ENCODE assay signal across 13 mouse cellular contexts in genomic region chr17:6771661-6772489, GRCm38 (mm10). TPM values are rescaled to one million over a fixed set of nuclear protein-coding genes. Genes with fewer than 3 reads are reported as not detected.
DNase-seq lines count a peak whose midpoint lies in the region; ATAC-seq lines count a peak whose summit lies in the region.
"Had no signal": no experiment of that assay in that cellular context is flagged by ENCODE, and none has a peak within 500 bp of the region (broad histone marks: within the 10 kb centered on the region; RNA-seq: fewer than 3 reads in every experiment).

No protein-coding gene starts in this region.

- no peaks in the 10 kb centered on the region for H3K36me3 ChIP-seq in kidney, embryonic 14.5 days (ENCODE audit: control insufficient read depth, insufficient read depth, low read length)

- H3K27me3 ChIP-seq in kidney, embryonic 14.5 days (ENCODE audit: control insufficient read depth, insufficient read depth, low read length) = no peaks in the 10 kb centered on the region

- no peaks in the 10 kb centered on the region for H3K9me3 ChIP-seq in kidney, embryonic 14.5 days (ENCODE audit: control insufficient read depth, low read length)

- ATAC-seq in kidney, embryonic 14.5 days (ENCODE audit: low FRiP score, low TSS enrichment) = no peak
- ATAC-seq in erythroblast, adult 5-6 weeks (replicated peaks; ENCODE audit: low FRiP score, poor library complexity, severe bottlenecking) = no peak

- H3K27ac ChIP-seq in kidney, embryonic 14.5 days (ENCODE audit: low read depth, low read length) = peak overlapping the region; percentile 89
- H3K27ac ChIP-seq: macrophage had no signal

- no peak overlapping the region for H3K9ac ChIP-seq in kidney, embryonic 14.5 days (ENCODE audit: low read depth, low read length)

- H3K4me1 ChIP-seq in kidney, embryonic 14.5 days (ENCODE audit: control insufficient read depth, insufficient read depth, low read length) = peaks cover 45% of the 10 kb centered on the region

- H3K4me3 ChIP-seq in kidney, embryonic 14.5 days (ENCODE audit: low read length) = no peak overlapping the region
- H3K4me3 ChIP-seq: myocyte had no signal

- H3K4me2 ChIP-seq in kidney, embryonic 14.5 days (replicated peaks; ENCODE audit: low read depth, low read length) = peak overlapping the region; percentile 13; the same call in 1 of the 2 replicates

- WGBS in kidney, embryonic 14.5 days = 57% methylated on average over 16 of the region's 16 CpGs

- no peak for DNase-seq in kidney, postnatal 4 days
- peak; percentile 38 for DNase-seq in thymus, postnatal 14 days
- DNase-seq in thymus, postnatal 10 days (ENCODE audit: low spot score in 2 of 2) = no peak
- DNase-seq in induced T-regulatory cell, adult 2 months (ENCODE audit: low read depth) = peak; percentile 64
- no peak for DNase-seq in adrenal gland, adult 18-20 months (ENCODE audit: low spot score in 2 of 2)
- DNase-seq: adrenal gland, postnatal 25 days; cerebellum, adult 9-10 months; gastrocnemius, postnatal 36 days; right cerebral cortex, postnatal 14 days had no signal

RNA-seq across cellular contexts. Expression of gene Ezr, which starts 10.7 kb away (rescaled TPM):
- 96.7 and 158 TPM in 2 replicates for polyA plus RNA-seq in kidney, embryonic 14.5 days (2014; fragmentation: Nextera tagmentation; extraction: Ambion mirVana)
- total RNA-seq in adrenal gland, adult 18-20 months (2021) = 10 to 100 TPM; 25.9 to 45.7 TPM
- 9.4 and 23.2 TPM in 2 replicates for total RNA-seq in erythroblast, adult 5-6 weeks (2015; ENCODE audit: low replicate concordance)
- total RNA-seq in erythroblast, adult 5-6 weeks (2017; ENCODE audit: low replicate concordance) = 64.2 and 120 TPM in 2 replicates

Comparison
In these comparisons a context has a peak if more than half of its experiments do, and no peak if none do; other contexts are left out.
1. DNase-seq: peak in thymus, postnatal 14 days (single experiment) and induced T-regulatory cell, adult 2 months (single experiment); none in kidney, postnatal 4 days (0 of 2), thymus, postnatal 10 days (0 of 2) and adrenal gland, adult 18-20 months (0 of 2).